Mouse (Mus musculus) liver, embryonic 14.5 days (tissue): ENCODE data around the gene Fam163a. TPM values are rescaled to one million over a fixed set of nuclear protein-coding genes. Genes with fewer than 3 reads are reported as not detected.

Source experiments
- ATAC-seq: fragments of 200-750 bp; cut with Nextera tagmentation; 2 replicates; pipeline ENCODE4 v1.8.0; 2017; ENCODE audit warnings: moderate number of reproducible peaks, mild to moderate bottlenecking, moderate library complexity; ENCODE audit not compliant: insufficient read depth
- DNase-seq, 3 experiments: peaks; one replicate each; pipeline ENCODE4 v3.0.0-alpha.2; 2012 to 2013; ENCODE audit warnings: low read depth in 3 of 3, low spot score in 3 of 3
- H3K27ac ChIP-seq: fragments of 300-500 bp; sonication (generic); 2 replicates; pipeline ENCODE4 v1.5.1; 2014; ENCODE audit warnings: moderate library complexity, mild to moderate bottlenecking, control low read depth, inconsistent platforms
- H3K27me3 ChIP-seq: fragments of 300-500 bp; sonication (generic); 2 replicates; pipeline ENCODE4 v1.6.1; 2014; ENCODE audit warnings: mild to moderate bottlenecking, low read length, moderate library complexity; ENCODE audit not compliant: control insufficient read depth, insufficient read depth
- H3K36me3 ChIP-seq: fragments of 300-500 bp; sonication (generic); replicated peaks from 2 replicates; pipeline ENCODE4 v1.6.1; 2014; ENCODE audit warnings: low read depth; ENCODE audit not compliant: control insufficient read depth, insufficient read depth
- H3K4me1 ChIP-seq, 2 experiments: fragments of 200-500 bp in 1 of 2; fragments of 300-500 bp in 1 of 2; sonication (generic) in 1 of 2; replicated peaks; 2 replicates each; pipeline ENCODE4 v1.6.1; 2012 to 2014; ENCODE audit warnings: antibody characterized with exemption in 1 of 2, inconsistent platforms in 1 of 2, low read length in 1 of 2; ENCODE audit not compliant: control insufficient read depth in 2 of 2, insufficient read depth in 2 of 2
- H3K4me2 ChIP-seq: fragments of 300-500 bp; sonication (generic); 2 replicates; pipeline ENCODE4 v1.6.1; 2014; ENCODE audit warnings: low read depth, mild to moderate bottlenecking, control low read depth, moderate library complexity
- H3K4me3 ChIP-seq, 2 experiments: fragments of 200-500 bp in 1 of 2; fragments of 300-500 bp in 1 of 2; sonication (generic) in 1 of 2; 2 replicates each; pipeline ENCODE4 v1.5.1; 2012 to 2014; ENCODE audit warnings: low read depth in 2 of 2, low read length in 2 of 2, mild to moderate bottlenecking in 2 of 2, control low read depth in 1 of 2, inconsistent platforms in 1 of 2, moderate library complexity in 1 of 2; ENCODE audit not compliant: insufficient read depth in 1 of 2
- H3K9ac ChIP-seq: fragments of 300-500 bp; sonication (generic); replicated peaks from 2 replicates; pipeline ENCODE4 v1.6.1; 2014; ENCODE audit warnings: mild to moderate bottlenecking, control low read depth, moderate library complexity
- H3K9me3 ChIP-seq: fragments of 300-500 bp; sonication (generic); 2 replicates; pipeline ENCODE4 v1.6.1; 2016; ENCODE audit warnings: low read length, mixed read lengths; ENCODE audit not compliant: control insufficient read depth
- CTCF ChIP-seq: IDR thresholded peaks from 2 replicates; pipeline ENCODE4 v1.5.1; 2016; ENCODE audit warnings: antibody characterized with exemption, low read depth, control low read depth
- EP300 ChIP-seq: IDR thresholded peaks from 2 replicates; pipeline ENCODE4 v1.6.1; 2016; ENCODE audit warnings: antibody characterized with exemption, low read depth
- WGBS: fragments of 180-500 bp; shearing (Covaris S2); extraction: QIAGEN DNeasy Blood & Tissue Kit; methylation state at CpG from one replicate; pipeline ENCODE4 v1.1.7; 2014; ENCODE audit not compliant: insufficient replicate concordance; 5-methylcytosine and 5-hydroxymethylcytosine counted together
- polyA plus RNA-seq, 2 experiments: library from polyadenylated mRNA; depleted of rRNA in 1 of 2; stranded (reverse) in 1 of 2; unstranded in 1 of 2; fragments of >200 nt; fragmentation: Nextera tagmentation in 1 of 2; extraction: Ambion mirVana in 1 of 2; gene quantifications; 2 replicates each; pipeline versions ENCODE4 v1.2.1 to v1.2.3; 2012 to 2014

The Fam163a gene
- polyA plus RNA-seq, 2 experiments: 0.01 TPM; not detected in 1

DNA sequence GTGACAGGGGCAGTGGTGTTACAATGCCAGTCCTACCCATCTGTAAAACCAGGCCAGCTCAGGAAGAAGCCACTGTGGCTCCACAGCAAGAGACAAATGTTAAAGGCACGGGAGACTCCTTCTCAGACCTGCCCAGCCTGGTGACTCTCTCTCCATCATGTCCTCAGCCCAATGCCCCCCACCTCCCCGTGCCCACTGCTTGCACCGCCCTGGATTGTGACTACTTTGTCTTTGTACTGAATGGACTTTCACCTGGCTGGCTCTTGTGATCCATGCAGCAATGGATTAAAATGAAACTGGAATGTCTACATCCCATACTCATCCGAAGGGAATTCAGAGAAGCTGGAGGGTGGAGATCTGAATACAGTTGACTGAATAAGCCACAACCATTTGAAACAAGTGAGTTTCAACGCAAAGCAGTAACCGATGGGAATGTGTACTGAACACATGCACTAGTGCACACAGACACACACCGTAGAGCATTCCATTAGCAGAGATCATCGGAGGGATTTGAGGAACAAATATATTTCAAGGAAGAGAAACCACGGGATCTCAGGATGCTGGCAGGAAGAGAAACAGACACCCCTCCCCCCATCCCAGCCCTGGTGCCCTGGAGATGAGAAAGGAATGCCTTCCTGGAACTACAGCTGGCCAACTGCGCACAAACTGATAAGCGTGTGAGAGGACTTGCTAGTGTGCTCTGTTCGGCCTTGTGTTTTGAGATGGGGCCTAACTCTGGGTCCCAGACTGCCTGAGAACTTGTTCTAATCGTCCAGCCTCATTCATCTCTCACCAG is 17.6 kb upstream of the Fam163a start:
- peak overlapping the region; percentile 65 for H3K9ac ChIP-seq
- 31% methylated on average over 13 of the region's 13 CpGs for WGBS
- no peaks in the 10 kb centered on the region for H3K36me3 ChIP-seq
- H3K4me1 ChIP-seq: peaks cover 57 to 75% of the 10 kb centered on the region in 2 experiments
- H3K4me2 ChIP-seq: peak overlapping the region; percentile 66
- ATAC-seq: peak; percentile 93
- peak overlapping the region; percentile 95 for H3K27ac ChIP-seq
- DNase-seq: peak; percentile 81 to 87 (median 83)
- H3K9me3 ChIP-seq: no peaks in the 10 kb centered on the region
- peak overlapping the region; percentile 1 to 14; a peak in 2 of 4 replicates for H3K4me3 ChIP-seq
- no peaks in the 10 kb centered on the region for H3K27me3 ChIP-seq
- TF ChIP-seq CTCF: no peak
- TF ChIP-seq EP300: peak; percentile 94

DNA sequence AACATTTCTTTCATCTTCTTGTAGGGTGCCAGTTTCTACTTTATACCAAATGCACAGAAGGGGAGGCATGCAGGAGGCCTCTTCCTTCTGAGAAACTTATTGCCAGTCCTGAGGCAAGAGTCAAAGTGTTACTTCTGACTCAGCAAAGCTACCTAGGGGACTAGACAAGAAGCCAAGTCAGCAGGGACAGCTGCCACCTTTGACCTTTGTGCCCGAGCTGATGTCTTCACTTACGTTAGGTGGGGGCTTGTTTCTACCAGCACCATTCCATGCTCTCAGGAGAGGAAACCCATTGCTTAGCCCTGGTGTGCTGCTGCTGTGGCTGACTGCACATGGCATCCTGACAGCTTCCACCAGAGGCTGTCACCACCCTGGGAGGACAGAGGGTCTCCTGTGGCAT is 16.5 kb upstream of the Fam163a start:
- whole genome bisulfite sequencing: 72% methylated on average over 2 of the region's 2 CpGs
- no peak overlapping the region for H3K4me2 ChIP-seq
- H3K9me3 ChIP-seq: no peaks in the 10 kb centered on the region
- TF ChIP-seq EP300: no peak
- no peak for TF ChIP-seq CTCF
- no peaks in the 10 kb centered on the region for H3K27me3 ChIP-seq
- peak overlapping the region; percentile 95 for H3K27ac ChIP-seq
- no peaks in the 10 kb centered on the region for H3K36me3 ChIP-seq
- H3K4me1 ChIP-seq: peaks cover 57 to 74% of the 10 kb centered on the region in 2 experiments
- DNase-seq (no peak), ATAC-seq (no peak)
- H3K9ac ChIP-seq: 0 out of 2 replicates have a peak overlapping the region, but pooled peaks have one; percentile 19
- H3K4me3 ChIP-seq: no peak overlapping the region

DNA sequence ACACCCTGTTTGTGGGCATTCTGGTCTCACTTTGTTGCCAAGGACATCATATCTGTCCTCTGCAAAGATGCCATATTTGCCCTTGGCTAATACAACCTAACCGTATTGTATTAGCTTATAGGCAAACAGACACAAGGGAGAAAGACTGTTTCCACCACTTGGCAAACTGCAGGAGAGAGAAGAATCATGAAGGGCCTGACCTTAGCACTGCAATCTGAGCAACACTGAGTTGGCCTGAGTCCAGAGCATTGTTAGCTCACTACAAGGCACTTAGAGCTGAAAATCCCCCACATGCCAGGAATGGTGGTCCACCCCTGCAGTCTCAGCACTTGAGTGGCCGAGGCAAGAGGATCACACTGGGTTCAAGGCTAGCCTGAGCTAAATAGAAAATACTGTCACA is 13.7 kb upstream of the Fam163a start:
- WGBS: 82% methylated on average over 2 of the region's 2 CpGs
- ATAC-seq (no peak), DNase-seq (no peak)
- H3K9me3 ChIP-seq: no peaks in the 10 kb centered on the region
- H3K27ac ChIP-seq: peak overlapping the region; percentile 91
- no peak overlapping the region for H3K4me3 ChIP-seq
- H3K9ac ChIP-seq: no peak overlapping the region
- TF ChIP-seq EP300 (no peak), CTCF (no peak)
- peaks cover 63 to 77% of the 10 kb centered on the region in 2 experiments for H3K4me1 ChIP-seq
- no peak overlapping the region for H3K4me2 ChIP-seq
- no peaks in the 10 kb centered on the region for H3K27me3 ChIP-seq
- no peaks in the 10 kb centered on the region for H3K36me3 ChIP-seq

DNA sequence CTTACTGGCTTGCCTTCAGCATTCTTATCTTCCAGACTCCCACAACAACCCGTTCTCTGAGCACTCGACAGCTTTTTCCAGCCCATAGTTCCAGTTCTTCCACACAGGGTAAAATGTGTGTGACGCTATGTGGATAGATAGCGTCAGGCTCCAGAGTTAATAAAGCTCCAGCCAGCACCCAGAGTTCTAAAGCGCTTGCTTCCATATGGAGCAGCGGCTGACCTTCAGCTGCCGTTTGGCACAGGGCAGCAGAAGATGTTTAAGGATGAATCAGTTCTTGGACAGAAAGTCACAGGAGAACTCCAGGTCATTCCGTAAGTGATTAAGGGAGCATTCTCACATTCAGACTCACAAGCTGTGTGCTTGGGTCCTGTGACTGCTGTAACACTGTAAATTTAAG is 13.1 kb upstream of the Fam163a start:
- Histone ChIP-seq H3K4me3 (peak overlapping the region in 1 of 2 experiments; percentile 9; a peak in 1 of 4 replicates), H3K9ac (peak overlapping the region; percentile 59), H3K4me1 (peaks cover 62 to 77% of the 10 kb centered on the region in 2 experiments), H3K27me3 (no peaks in the 10 kb centered on the region), H3K4me2 (peak overlapping the region; percentile 66), H3K9me3 (no peaks in the 10 kb centered on the region), H3K36me3 (no peaks in the 10 kb centered on the region), H3K27ac (peak overlapping the region; percentile 91)
- no peak for TF ChIP-seq EP300
- no peak for TF ChIP-seq CTCF
- WGBS: 75% methylated on average over 8 of the region's 8 CpGs
- ATAC-seq: no peak
- DNase-seq: no peak

DNA sequence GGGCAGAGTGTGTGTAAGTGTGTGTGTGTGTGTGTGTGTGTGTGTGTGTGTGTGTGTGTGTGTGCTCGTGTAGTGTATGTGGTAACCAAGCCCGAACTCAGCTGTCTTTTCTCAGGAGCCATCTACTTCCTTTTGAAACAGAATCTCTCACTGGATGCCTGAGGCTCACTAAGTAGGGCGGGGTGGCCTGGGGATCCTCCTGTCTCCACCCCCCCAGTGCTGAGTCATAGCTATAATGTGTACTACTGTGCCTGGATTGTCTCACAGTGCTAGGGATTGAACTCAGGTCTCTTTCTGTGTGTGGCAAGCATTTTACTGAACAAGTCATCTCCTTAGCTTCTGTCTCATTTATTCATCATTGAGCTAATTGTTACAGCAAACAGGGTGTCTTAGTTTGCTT is 12.6 kb upstream of the Fam163a start:
- DNase-seq (peak; percentile 87 to 90 (median 88)), ATAC-seq (peak; percentile 84)
- peak overlapping the region; percentile 59 for H3K9ac ChIP-seq
- peak overlapping the region; percentile 91 for H3K27ac ChIP-seq
- 6% methylated on average over 3 of the region's 3 CpGs for WGBS
- TF ChIP-seq EP300 (peak; percentile 52; the same call in 1 of the 2 replicates), CTCF (no peak)
- H3K9me3 ChIP-seq: no peaks in the 10 kb centered on the region
- H3K4me1 ChIP-seq: peaks cover 60 to 76% of the 10 kb centered on the region in 2 experiments
- peak overlapping the region; percentile 66 for H3K4me2 ChIP-seq
- H3K36me3 ChIP-seq: no peaks in the 10 kb centered on the region
- no peaks in the 10 kb centered on the region for H3K27me3 ChIP-seq
- H3K4me3 ChIP-seq: peak overlapping the region in 1 of 2 experiments; percentile 20; a peak in 1 of 4 replicates
